Mouse (Mus musculus) urinary bladder, postnatal 4 days (tissue): Measurements from ENCODE around the gene Cd3g.

Experiments used
- DNase-seq, 2 experiments: peaks; one replicate each; pipeline ENCODE4 v3.0.0; 2021 to 2022; ENCODE audit warnings: low spot score in 2 of 2

The Cd3g gene

GRCm38 (mm10) chr9:44919606-44920005, 60.6 kb downstream of the Cd3g start:
- DNase-seq = no peak
